Mouse (Mus musculus): ENCODE measurements around the gene Phactr4.

Phactr4 gene

DNA sequence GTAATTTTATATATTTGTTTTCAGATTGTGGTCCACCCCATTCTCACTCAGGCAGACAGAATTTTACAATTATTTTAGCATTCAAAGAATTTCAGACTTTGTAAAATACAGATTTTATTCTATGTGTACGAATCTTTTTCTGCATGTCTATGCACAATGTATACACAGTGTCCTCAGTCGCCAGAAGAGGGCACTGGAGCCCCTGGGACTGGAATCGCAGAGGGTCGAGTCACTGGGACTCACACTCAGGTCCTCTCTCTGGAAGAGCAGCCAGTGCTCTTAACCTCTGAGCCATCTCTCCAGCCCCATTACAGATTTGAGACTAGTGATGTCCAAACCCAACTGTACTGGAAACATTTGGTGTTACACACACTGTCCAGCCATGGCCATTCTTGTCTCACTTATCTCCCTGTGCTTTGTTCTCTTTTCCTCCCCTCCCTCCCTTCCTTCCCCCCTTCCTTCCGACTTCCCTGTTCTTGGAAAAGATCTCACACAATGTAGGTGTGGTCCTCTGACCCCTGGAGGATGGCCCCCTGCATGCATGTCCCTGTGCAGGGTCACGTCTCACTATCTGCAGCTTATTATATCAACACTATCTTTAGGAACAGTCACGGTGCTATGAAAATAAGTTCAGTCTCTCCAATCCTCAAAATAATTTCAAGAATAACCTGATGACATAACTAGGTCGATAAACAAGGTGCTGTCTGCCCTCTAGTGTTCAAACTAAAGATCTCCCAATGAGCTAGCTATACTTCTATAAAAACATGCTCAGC is 10.8 kb downstream of the Phactr4 start:
- peak in 1 of 2 experiments; percentile 10 for DNase-seq (ENCODE audit: low spot score in 2 of 2)

DNA sequence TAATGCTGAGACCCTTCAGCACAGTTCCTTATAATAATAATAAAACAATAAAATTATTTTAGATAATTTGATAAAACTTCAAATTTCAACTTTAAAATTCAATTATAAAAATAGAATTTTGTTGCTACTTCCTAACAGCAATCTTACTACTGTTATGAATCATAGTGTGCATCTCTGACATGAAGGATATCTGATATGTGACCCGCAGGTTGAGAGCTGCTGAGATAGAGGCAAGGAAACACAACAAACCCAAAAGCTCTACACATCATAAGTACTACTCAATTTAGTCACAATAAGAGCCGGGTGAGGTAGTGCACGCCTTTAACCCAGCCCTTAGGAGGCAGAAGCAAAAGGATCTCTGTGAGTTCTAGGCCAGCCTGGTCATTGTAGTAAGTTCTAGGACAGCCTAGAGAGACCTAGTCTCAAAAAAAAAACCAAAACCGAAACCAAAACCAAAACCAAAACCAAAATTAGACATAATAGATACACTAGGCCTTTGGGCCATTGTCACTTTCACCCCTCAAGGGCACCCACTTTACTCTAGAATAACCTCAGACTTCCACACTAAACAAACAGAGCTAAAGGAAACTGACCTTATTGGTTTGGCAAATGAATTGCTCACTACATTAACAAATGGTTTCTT is 12.6 kb downstream of the Phactr4 start:
- no peak for DNase-seq (ENCODE audit: low spot score in 2 of 2)

DNA sequence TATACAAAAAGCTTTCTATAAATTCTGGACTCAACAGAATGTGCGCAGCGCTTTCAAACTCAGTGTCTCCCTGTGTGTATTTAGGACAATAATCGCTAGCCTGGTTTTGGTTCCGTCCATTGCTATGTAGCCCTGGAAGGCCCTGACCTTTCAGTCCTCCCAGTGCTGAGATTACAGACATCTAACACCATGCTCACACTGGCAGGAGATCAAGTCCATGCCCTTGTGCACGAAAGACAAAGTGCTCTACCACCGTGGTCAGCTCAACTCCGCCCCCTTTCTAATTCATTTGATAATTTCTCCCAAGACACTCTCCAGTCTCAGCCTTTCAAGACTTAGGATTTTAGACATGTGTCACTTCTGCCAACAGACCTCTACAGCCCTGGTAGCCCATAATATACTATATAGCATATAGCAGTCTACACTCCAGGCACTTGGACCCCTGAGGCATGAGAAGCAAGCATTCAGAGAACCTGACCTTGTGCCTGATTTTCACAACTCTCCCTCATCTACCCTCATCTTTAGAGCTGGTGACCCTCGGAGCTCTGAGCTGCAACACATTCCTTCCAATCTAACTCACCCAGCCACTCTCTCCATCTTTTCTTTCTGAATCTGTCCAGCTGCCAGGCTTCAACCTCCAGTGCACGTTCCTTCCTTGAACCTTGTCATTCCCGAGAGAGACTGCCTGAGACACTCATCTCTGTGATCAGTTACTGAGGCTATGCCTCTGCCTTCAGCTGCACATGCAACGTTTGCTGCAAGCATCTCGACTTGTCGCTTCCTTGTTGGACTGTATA is 15.7 kb downstream of the Phactr4 start:
- DNase-seq (ENCODE audit: low spot score in 2 of 2): no peak

DNA sequence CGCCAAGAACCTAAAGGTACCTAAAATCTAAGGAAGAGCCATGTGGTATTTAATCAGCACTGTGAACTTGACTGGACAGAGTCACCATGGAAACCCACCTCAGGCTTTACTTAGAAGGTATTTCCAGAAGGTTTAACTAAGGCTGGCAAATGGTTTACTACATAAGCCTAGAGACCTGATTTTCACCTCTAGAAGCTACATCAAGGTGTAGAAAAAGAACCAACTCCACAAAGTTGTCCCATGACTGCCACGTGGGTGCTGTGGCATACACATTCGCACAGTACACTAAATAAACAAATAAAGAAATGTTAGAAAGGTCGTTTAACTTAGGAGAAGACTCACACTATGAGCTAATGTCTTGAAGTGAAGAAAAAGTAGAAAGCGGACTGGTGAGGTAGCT is 17.7 kb downstream of the Phactr4 start:
- no peak for DNase-seq (ENCODE audit: low spot score in 2 of 2)

DNA sequence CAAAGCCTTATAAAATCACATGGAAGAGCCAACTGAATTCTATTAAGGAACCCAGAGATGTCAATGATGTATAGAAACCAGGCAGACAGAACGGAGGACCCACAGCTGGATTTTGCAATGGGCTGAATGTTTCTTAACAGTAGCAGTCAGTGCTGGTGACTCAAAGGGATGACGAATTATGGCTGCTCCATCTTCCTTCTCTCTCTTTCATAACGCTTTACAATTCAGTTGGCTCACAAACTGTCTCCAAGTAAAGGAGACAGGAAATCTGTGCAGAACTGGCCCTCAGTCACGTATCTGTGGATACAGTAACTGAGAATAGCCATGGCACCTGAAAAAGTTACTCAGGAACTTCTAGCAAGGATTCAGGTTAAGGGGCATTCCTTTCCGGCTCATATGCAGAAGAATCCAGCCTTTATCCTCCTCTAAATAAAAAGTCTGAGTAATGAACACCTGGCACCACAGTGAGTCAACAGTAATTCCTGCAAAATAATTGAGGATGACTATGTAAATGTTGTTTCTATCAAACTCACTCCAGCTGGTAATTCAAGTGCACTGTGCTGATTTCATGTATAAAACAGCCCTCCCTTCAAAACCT is 19.1 kb downstream of the Phactr4 start:
- no peak for DNase-seq (ENCODE audit: low spot score in 2 of 2)

DNA sequence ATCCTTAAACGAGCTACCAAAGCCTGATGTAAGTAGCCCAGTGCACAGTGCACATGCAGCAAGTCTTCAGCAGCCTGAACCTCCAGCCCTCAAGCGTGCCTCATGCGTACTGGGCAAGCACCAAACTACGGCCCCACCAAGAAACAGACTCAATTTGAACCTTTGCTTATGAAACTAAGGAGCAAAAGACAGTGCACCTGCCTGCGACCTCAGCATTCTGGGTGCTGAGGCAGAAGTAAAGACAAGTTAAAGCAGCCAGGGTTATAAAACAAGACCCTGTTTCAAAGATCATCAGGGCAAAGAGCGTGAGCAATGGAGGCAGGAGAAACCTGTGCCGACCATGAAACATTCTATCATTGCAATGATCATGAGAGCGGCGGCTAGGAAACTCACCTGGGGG is 21.3 kb downstream of the Phactr4 start:
- DNase-seq (ENCODE audit: low spot score in 2 of 2): no peak

DNA sequence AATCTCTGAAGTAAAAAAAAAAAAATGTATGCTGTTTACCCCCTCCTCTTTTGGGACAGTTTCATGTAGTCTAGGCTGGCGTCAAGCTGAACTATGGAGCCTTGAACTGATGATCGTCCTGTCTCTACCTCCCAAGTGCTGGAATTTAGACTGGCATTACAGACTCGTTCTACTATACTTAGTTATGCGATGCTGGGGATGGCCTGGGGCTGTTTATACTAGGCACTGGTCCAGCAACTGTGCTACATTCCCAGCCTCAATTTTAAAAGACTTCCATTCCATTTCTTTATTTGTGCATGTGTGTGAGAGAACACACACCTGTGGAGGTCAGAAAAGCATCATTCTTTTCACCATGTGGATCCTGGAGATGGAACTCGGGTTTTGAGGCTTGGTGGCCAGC is 23.4 kb downstream of the Phactr4 start:
- DNase-seq (ENCODE audit: low spot score in 2 of 2): no peak

DNA sequence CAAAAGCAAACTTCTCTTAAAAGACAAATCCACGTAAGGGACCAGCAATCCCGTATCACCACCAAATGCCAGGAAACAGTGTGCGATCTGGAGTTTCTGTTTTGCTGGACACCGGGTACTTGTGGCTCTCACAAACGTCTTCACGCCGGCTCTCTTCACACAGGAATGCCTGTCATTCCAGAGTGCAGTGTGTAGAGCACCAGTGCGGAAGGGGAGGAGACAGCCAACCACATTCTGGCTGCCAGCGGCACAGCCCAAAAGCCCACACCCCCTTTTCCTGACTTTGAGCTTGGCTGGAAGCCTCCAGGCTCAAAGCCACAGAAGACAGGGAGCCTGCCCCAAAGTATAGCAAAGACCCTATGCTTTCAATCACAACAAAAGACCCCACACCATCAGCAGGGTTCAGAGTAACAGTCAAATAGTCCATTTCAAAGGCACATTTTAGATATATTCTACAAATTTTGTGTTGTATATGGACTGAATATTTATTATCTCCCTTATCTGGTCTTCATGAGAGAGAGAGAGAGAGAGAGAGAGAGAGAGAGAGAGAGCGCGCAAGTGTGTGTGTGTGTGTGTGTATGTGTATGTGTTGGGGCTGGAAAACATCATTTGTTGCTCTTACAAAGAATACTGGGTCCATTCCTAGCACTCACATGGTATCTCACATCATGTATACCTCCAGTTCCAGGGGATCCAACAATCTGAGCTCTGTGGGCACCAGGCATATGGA is 24.1 kb downstream of the Phactr4 start:
- no peak for DNase-seq (ENCODE audit: low spot score in 2 of 2)

DNA sequence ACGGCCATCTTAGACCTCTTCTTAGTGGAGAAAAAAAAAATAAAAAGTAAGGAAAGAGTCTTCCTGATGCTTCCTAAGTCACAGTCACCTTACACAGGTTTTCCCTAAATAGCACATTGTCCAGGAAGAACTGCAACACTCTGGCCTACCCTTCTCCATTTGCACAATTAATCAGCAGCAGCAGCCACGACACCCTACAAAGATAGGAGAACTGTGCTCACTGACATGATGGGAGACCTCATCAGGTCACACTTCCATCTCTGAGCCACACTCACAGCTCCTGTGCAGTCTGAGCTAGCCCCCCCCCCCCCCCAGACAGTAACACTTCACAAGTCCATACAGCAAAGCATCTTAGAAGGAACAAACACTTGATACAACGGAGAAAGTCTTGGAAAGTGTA is 25.2 kb downstream of the Phactr4 start:
- no peak for DNase-seq (ENCODE audit: low spot score in 2 of 2)

DNA sequence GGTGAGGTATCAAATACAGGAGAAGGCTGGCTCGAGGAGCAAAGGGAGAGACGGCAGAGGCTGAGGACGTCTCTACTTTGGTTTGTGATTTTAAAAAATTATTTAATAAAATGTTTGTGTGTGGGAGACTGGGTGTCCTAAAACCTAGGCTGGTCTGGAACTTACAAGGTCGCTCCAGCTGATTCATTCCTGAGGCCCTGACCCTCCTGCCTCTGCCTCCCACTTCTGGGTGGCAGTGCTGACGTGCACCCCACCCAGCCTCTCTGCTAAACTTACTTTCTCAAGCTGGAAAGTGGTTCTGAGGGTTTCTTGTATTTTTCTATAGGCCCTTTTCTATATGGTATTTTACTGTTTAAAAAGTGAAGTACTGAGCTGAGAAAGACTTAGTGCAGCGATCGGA is 26.0 kb downstream of the Phactr4 start:
- DNase-seq (ENCODE audit: low spot score in 2 of 2): no peak

DNA sequence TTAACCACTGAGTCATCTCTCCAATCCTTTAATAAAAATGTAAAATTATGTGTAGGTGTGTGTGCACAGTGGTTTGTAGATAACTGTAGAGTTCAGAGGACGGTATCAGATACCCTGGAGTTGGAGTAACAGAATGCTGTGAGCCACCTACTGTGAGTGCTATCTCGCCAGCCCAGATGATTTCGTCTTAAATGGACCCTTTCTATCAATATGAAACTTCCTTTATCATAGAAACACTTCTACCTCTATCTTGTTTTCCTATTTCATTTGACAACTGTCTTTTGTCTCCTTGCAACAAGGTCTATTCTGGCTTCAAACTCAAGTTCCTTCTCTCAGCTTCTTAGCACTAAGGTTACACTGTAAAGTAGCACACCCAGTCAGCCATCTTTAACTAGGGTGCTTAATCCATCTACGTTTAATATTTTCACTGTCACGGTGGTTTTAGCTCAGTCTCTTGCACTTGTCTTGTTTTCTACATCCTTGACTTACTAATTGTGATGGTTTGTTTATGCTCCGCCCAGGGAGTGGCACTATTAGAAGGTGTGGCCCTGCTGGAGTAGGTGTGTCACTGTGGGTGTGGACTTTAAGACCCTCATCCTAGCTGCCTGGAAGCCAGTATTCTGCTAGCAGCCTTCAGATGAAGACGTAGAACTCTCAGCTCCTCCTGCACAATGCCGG is 31.1 kb downstream of the Phactr4 start:
- no peak for DNase-seq (ENCODE audit: low spot score in 2 of 2)

DNA sequence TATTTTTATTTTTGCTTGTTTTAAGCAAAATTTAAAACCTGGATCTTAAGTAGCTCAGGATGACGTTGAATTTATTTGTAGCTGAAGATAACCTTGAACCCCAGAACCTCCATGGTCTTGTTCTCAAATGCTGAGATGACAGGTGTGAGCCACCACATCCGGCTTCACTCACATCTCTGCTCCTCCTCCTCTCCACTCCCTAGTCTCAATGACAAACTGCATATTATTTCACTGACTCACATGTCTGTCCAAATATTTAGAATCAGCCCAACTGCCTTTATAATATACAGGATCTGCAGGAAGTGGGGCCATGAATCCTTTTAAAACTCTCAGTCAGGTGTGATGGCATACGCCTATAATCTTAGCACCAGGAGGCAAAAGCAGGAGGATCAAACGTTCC is 33.0 kb downstream of the Phactr4 start:
- no peak for DNase-seq (ENCODE audit: low spot score in 2 of 2)

DNA sequence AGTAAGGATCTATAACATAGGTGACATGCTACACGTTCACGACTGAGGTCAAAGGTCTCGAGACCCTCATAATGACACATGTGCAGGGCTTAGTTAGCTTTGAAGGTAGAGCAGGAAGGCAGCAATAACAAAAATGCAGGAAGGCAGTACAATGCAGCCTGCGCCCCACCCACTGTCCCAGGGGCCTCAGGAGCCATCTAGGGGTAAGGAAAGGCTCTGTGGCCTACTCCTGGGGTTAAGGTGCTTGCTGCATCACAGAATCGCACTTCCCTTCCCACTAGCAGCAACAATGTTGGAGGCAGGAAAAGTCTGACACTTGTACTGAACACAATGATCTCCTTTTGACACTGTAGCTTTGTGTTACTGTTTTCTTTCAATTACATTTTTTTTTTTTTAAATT is 34.7 kb downstream of the Phactr4 start:
- DNase-seq (ENCODE audit: low spot score in 2 of 2): no peak

DNA sequence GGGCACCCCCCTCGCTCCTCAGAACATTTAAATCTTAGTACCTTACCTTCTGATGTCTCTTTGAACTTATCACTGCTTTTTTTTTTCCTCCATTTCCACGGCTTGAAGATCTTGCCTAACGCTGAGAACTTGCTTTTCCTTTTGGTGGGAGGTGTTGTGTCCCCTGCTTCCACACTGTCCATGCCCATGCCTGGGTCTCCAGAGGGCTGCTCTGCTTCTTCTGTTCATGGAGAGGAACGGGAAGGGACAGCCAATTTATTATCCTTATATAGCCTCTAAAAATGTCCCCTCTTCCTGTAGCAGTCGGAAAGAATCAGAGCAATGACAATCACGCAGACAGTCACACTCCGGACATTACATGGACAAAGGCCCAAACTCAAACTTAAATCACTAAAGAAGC is 35.4 kb downstream of the Phactr4 start:
- DNase-seq (ENCODE audit: low spot score in 2 of 2): no peak

DNA sequence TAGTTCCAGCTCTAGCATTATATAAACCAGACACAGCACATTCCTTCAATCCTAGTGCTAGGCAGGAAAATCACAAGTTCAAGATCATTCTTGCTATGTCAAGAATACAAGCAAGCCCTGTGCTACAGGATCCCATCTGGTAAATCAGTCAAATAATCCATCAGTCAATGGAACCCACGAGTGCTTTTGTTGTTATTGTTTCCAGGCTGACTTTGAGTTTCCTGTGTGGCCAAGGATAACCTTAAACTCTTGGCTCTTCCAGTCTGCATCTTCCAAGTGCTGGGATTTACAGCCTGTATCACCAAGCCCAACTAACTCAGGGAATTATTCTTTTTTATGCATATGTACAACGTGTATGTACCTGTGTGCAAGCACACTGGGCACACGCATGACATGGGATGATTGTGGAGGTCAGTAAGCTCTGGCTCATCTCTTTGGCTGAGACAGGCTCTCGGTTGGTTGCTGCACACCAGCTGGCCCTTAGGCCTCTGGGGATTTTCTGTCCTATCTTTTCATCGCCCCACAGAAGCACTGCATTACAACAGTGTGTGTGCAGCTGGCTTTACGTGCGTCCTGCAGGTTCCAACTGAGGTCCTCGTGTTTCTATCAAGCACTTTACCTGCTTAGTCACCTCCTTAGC is 36.4 kb downstream of the Phactr4 start:
- no peak for DNase-seq (ENCODE audit: low spot score in 2 of 2)

DNA sequence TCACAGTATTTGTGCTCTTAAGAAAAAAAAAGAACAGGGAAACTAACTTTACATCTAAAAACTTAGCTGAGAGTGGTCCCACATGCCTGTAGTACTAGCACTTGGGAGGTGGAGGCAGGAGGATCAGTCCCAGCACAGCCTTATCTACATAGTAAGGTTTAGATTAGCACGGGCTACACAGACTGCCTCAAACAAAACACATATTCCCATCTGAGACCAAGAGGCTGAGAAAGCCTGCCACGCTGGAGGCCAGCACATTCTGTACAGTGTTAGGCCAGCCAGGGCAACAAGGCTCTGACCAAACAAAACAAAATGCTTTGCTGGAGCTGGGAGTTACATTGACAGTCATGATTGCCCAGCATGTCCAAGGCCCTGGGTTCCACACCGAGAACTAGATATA is 38.8 kb downstream of the Phactr4 start:
- DNase-seq (ENCODE audit: low spot score in 2 of 2): no peak

DNA sequence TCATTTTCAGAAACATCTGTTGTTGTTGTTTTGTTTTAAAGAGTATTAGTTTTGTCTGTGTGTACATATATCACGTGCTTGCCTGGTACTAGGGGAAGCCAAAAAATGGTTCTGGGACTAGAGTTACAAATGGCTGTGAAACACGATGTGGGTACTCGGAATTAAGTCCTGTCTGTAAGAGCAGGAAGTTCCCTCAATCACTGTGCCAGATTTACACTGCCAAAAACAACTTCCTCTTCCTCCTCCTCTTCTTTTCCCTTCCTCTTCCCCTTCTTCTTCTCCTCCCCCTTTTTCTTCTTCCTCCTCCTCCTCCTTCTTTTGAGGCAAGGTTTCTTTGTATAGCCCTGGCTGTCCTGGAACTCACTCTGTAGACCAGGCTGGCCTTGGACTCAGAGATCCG is 40.0 kb downstream of the Phactr4 start:
- DNase-seq (ENCODE audit: low spot score in 2 of 2): no peak

DNA sequence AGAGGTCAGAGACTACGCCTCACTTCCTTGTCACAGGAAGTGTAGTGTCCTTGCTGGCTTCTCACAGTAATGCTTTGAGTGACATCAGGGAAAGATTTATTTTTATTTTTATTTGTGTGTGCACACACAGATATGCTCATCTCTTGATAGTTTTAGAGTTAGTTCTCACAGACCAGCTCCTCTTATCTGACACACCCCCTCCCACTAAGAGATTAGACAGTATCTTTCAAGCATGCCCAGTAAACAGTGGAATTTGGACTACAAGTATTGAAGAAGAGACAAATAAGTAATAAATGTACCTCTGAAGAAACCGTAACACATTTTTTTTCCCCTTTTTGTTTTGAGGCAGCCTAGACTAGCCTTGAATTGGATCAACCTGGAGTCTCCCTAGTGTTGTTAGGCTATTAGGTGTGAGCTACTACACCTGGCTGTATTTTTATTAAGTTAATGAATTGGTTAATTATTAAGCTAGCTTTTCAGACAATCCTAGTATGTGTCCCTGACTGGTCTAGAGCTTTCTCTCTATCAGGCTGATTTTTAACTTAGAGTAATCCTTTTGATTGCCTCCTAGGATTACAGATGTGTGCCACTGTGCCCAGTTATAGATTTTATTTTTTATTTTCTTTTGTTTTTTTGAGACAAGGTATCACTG is 41.2 kb downstream of the Phactr4 start:
- DNase-seq (ENCODE audit: low spot score in 2 of 2): no peak

DNA sequence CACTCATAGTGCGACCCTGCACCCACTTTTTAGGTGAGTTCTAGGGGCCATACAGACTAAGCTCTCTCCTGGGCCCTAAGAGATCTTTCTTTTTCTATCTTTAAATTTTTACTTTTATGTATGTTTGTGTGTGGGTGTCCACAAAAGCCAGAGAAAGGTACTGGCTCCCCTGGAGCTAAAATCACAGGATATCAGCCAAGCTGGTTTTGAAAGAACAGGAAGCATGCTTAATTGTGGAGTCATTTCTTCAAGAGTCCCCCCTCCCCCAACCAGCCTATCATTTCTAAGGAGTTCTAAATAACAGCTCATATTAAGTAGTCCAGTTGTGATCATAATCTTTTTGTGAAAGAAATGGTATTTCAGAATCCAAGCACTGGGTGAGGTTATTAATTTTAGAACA is 48.5 kb downstream of the Phactr4 start:
- no peak for DNase-seq (ENCODE audit: low spot score in 2 of 2)
